Mouse (Mus musculus) c-Kit-positive CD71-positive TER-119-negative erythroid progenitor cells, embryonic 14.5 days (primary cell): ENCODE data around the gene Gm10295.

ENCODE experiments used
- DNase-seq: peaks from one replicate; pipeline ENCODE4 v3.0.0-alpha.2; 2013; ENCODE audit warnings: low read depth

Gene Gm10295

GRCm38 (mm10) chr7:71351364-71351763 is at the start of gene Gm10295:
Gene Gm10295 (minus strand): TSS chr7:71351485.
- DNase-seq: no peak

DNA sequence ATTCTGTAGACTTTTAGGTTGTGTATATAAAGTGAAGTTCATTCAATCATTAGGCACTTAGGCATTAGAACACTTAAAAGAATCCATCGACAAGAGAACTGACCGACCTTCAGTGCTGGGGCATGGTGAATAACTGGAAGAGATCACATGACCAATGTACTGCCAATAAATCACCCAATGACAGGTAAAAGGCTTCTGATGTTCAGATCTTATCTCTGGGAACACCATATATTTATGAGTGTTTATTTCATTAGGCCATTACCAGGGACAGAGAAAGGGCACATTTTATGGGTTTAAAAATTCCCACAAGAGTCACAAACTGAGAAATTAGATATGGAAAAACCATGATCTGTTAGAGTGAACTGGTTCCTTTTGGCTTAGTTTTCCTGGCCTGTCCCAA is 49.7 kb upstream of the Gm10295 start:
- DNase-seq: no peak

- no peak for DNase-seq
Measured at GRCm38 (mm10) chr7:71399891-71400632, 48.8 kb upstream of the Gm10295 start.

- no peak for DNase-seq
Measured at GRCm38 (mm10) chr7:71398959-71399756, 47.9 kb upstream of the Gm10295 start.

DNA sequence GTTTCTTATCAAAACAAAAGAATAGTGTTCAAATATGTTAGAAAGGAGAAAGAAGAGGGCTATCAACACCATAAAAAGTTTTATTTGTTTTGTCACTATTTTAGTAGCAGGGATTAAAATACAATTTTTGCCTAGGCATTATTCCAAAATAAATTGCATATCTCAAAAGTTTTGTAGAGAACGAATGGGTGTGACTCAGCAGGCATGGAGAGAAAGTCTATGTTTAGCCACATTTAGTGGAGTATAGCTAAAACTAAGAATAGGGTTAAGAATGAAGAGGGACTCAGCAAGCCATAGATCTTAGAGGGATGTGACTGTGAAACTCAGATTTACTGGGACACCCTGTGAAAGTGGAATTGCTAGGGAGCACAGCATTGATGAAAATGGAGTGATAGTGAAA is 47.1 kb upstream of the Gm10295 start:
- DNase-seq: no peak

DNA sequence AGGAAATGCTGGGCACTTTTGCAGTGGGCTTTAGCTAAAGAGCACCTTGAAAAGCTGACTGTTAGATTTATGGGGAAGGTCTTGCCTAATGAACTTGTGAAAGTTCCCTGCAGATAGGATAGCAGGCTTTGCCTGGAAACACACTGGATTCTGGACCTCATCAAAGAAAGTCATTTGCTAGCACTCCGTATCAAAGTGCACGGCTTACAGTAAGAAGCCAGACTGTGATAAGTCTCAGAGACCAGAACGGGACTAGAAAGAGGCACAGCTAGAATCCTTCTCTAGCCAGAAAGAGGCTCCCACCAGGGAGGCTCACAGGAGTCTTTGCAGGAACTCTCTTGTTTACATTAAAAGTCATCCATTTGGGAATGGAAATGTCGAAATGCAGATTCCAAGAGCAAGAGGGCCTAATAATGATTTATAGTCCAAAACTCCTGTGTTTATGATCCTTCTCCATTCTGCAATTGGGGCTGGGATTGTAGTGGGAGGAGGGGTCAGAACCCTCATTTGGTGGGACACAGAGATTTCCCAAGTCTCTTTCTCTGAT is 41.6 kb upstream of the Gm10295 start:
- no peak for DNase-seq

DNA sequence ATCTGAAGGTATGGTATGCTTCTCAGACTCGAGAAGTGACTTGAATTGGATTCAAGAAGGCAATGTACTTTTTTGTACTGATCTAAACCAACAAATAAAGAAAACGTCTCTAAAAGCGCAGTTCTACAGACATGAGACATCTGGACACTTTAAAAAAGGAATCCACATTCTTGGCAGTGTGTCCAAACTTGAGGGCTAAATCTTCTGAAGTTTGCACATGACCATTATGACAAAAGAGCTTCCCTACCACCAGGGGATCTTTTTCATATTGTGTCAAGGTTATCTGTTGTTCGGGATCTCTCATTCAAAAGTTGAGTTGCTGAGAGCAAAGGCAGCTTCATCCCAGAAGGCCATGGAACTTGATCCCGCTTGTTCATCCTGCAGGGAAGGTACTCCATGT is 40.0 kb upstream of the Gm10295 start:
- DNase-seq: no peak

- DNase-seq: no peak
Measured at GRCm38 (mm10) chr7:71390291-71390690, 39.0 kb upstream of the Gm10295 start.

- peak; percentile 25 for DNase-seq
Measured at GRCm38 (mm10) chr7:71386050-71386449, 34.8 kb upstream of the Gm10295 start.

- no peak for DNase-seq
Measured at GRCm38 (mm10) chr7:71384921-71385320, 33.6 kb upstream of the Gm10295 start.

GRCm38 (mm10) chr7:71383341-71384130 is 32.3 kb upstream of the Gm10295 start:
- no peak for DNase-seq

GRCm38 (mm10) chr7:71379826-71380825 is 28.8 kb upstream of the Gm10295 start:
- DNase-seq: no peak

GRCm38 (mm10) chr7:71378812-71379760 is 27.8 kb upstream of the Gm10295 start:
- DNase-seq: peak; percentile 51

- no peak for DNase-seq
Measured at GRCm38 (mm10) chr7:71377983-71378382, 26.7 kb upstream of the Gm10295 start.

- no peak for DNase-seq
Measured at GRCm38 (mm10) chr7:71374059-71374458, 22.8 kb upstream of the Gm10295 start.

- DNase-seq: no peak
Measured at GRCm38 (mm10) chr7:71371916-71372315, 20.6 kb upstream of the Gm10295 start.

- DNase-seq: no peak
Measured at GRCm38 (mm10) chr7:71370746-71371145, 19.5 kb upstream of the Gm10295 start.

GRCm38 (mm10) chr7:71370128-71370527 is 18.8 kb upstream of the Gm10295 start:
- DNase-seq: no peak

- no peak for DNase-seq
Measured at GRCm38 (mm10) chr7:71368543-71369181, 17.4 kb upstream of the Gm10295 start.
